Comparison of ENCODE assay signal across 7 mouse cellular contexts in the genomic region with DNA sequence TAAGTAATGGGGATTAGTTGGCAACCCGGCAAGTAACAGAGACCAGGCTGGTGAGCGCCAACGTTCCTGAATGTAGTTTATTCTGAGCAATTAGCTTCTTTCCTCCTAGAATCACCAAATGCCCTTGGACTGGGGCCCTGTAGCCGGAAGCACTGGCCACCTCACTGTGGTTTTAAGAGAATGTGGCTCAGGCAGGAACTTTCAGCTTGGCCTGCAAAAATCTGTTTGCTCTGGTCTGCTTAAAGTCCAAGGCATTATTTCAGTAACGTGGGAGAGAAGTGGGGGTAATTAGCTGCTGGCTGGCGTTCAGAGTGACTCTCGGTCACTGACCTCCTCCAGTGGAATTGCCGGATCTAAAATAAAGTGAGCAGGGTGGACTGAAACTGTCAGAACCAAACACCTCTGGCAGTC. TPM values are rescaled to one million over a fixed set of nuclear protein-coding genes. Genes with fewer than 3 reads are reported as not detected.
A peak's percentile ranks its signal among the peaks of the same experiment; 100 is the strongest.
DNase-seq lines count a peak whose midpoint lies in the region; ATAC-seq and TF ChIP-seq lines count a peak whose summit lies in the region.

No protein-coding gene starts in this region.

- H3K27ac ChIP-seq in thymus, adult 2 months (ENCODE audit: control insufficient read depth, insufficient read depth, low read length): no peak overlapping the region; the same call in 1 of the 2 replicates
- no peak overlapping the region for H3K27ac ChIP-seq in embryonic facial prominence, embryonic 12.5 days
- peak overlapping the region; percentile 93 for H3K27ac ChIP-seq in intestine, embryonic 16.5 days (ENCODE audit: low read length)
- H3K27ac ChIP-seq in liver, adult 2 months (replicated peaks; ENCODE audit: insufficient read depth, low read depth, low read length): peak overlapping the region; percentile 78
- H3K27ac ChIP-seq in olfactory bulb, adult 2 months (ENCODE audit: insufficient read depth, low read depth, low read length): no peak overlapping the region

- WGBS in thymus, adult 2 months: 36% methylated on average over 8 of the region's 8 CpGs
- 21% methylated on average over 8 of the region's 8 CpGs for WGBS in embryonic facial prominence, embryonic 12.5 days
- WGBS in intestine, embryonic 16.5 days: 17% methylated on average over 8 of the region's 8 CpGs
- 3% methylated on average over 8 of the region's 8 CpGs for WGBS in liver, adult 2 months
- WGBS in olfactory bulb, adult 2 months: 13% methylated on average over 8 of the region's 8 CpGs

- peaks cover 8% of the 10 kb centered on the region; the same call in 1 of the 2 replicates for H3K79me2 ChIP-seq in liver, adult 2 months (ENCODE audit: control insufficient read depth, insufficient read depth, low read length)

- no peak for TF ChIP-seq CTCF in thymus, adult 2 months (IDR thresholded peaks at IDR 0.05; ENCODE audit: borderline replicate concordance, control insufficient read depth, extremely low read depth, insufficient read depth, low read length, poor library complexity)
- TF ChIP-seq CTCF in liver, adult 2 months (IDR thresholded peaks at IDR 0.05; ENCODE audit: low read depth, low read length): no peak
- TF ChIP-seq CTCF in olfactory bulb, adult 2 months (IDR thresholded peaks at IDR 0.05; ENCODE audit: insufficient read depth, low read depth, low read length): no peak

- no peaks in the 10 kb centered on the region for H3K27me3 ChIP-seq in thymus, adult 2 months (ENCODE audit: control insufficient read depth, insufficient read depth, low read length)
- H3K27me3 ChIP-seq in embryonic facial prominence, embryonic 12.5 days: no peaks in the 10 kb centered on the region
- H3K27me3 ChIP-seq in intestine, embryonic 16.5 days (replicated peaks; ENCODE audit: control insufficient read depth, insufficient read depth, low read length): no peaks in the 10 kb centered on the region
- no peaks in the 10 kb centered on the region for H3K27me3 ChIP-seq in liver, adult 2 months (ENCODE audit: control insufficient read depth, insufficient read depth, low read length)

- peak overlapping the region; percentile 83 for H3K4me2 ChIP-seq in embryonic facial prominence, embryonic 12.5 days (replicated peaks)
- peak overlapping the region; percentile 64 for H3K4me2 ChIP-seq in intestine, embryonic 16.5 days (ENCODE audit: low read depth, low read length)

- peaks cover 20% of the 10 kb centered on the region for H3K4me1 ChIP-seq in thymus, adult 2 months (replicated peaks; ENCODE audit: control insufficient read depth, insufficient read depth, low read length)
- peaks cover 12% of the 10 kb centered on the region for H3K4me1 ChIP-seq in embryonic facial prominence, embryonic 12.5 days
- peaks cover 22% of the 10 kb centered on the region for H3K4me1 ChIP-seq in intestine, embryonic 16.5 days (ENCODE audit: control insufficient read depth, insufficient read depth, low read length)
- H3K4me1 ChIP-seq in liver, adult 2 months (ENCODE audit: control insufficient read depth, insufficient read depth, low read length): peaks cover 37% of the 10 kb centered on the region
- peaks cover 9% of the 10 kb centered on the region; the same call in 1 of the 2 replicates for H3K4me1 ChIP-seq in olfactory bulb, adult 2 months (ENCODE audit: control insufficient read depth, insufficient read depth, low read length)

- H3K9ac ChIP-seq in embryonic facial prominence, embryonic 12.5 days: peak overlapping the region; percentile 73
- peak overlapping the region; percentile 89 for H3K9ac ChIP-seq in intestine, embryonic 16.5 days (ENCODE audit: low read depth, low read length)
- peak overlapping the region; percentile 85 for H3K9ac ChIP-seq in liver, adult 2 months (ENCODE audit: low read depth, low read length)

- H3K36me3 ChIP-seq in thymus, adult 2 months (ENCODE audit: control insufficient read depth, insufficient read depth, low read length): peaks cover 25% of the 10 kb centered on the region
- H3K36me3 ChIP-seq in embryonic facial prominence, embryonic 12.5 days: peaks cover 39% of the 10 kb centered on the region
- H3K36me3 ChIP-seq in intestine, embryonic 16.5 days (ENCODE audit: control insufficient read depth, insufficient read depth, low read length): peaks cover 25% of the 10 kb centered on the region
- H3K36me3 ChIP-seq in liver, adult 2 months (ENCODE audit: control insufficient read depth, insufficient read depth, low read length): peaks cover 8% of the 10 kb centered on the region; the same call in 1 of the 2 replicates

- ATAC-seq in embryonic facial prominence, embryonic 12.5 days (ENCODE audit: insufficient number of reproducible peaks, insufficient read depth, low FRiP score, low TSS enrichment): no peak
- ATAC-seq in intestine, embryonic 16.5 days: peak; percentile 9

- H3K4me3 ChIP-seq in thymus, adult 2 months (ENCODE audit: control insufficient read depth, insufficient read depth, low read length): peak overlapping the region; percentile 77
- peak overlapping the region; percentile 65 for H3K4me3 ChIP-seq in embryonic facial prominence, embryonic 12.5 days
- H3K4me3 ChIP-seq in intestine, embryonic 16.5 days (ENCODE audit: low read length): peak overlapping the region; percentile 86
- H3K4me3 ChIP-seq in liver, adult 2 months (ENCODE audit: insufficient read depth, low read depth, low read length): peak overlapping the region; percentile 82
- peak overlapping the region; percentile 68 for H3K4me3 ChIP-seq in olfactory bulb, adult 2 months (ENCODE audit: insufficient read depth, low read depth, low read length)

- no peak for TF ChIP-seq POLR2A in thymus, adult 2 months (IDR thresholded peaks at IDR 0.05; ENCODE audit: control insufficient read depth, extremely low read depth, insufficient read depth, low read length, poor library complexity)
- no peak for TF ChIP-seq POLR2A in liver, adult 2 months (IDR thresholded peaks at IDR 0.05; ENCODE audit: extremely low read depth, insufficient read depth, low read length)
- no peak for TF ChIP-seq POLR2A in olfactory bulb, adult 2 months (IDR thresholded peaks at IDR 0.05; ENCODE audit: insufficient read depth, low read depth, low read length)

- no peak for DNase-seq in thymus, adult 2 months
- DNase-seq in thymus, postnatal 4 days: no peak
- DNase-seq in liver, adult 2 months (ENCODE audit: extremely low read depth, low read depth, low spot score): peak; percentile 95
- no peak for DNase-seq in frontal cortex, postnatal 10 days (ENCODE audit: low spot score in 2 of 2)

- no peaks in the 10 kb centered on the region for H3K9me3 ChIP-seq in embryonic facial prominence, embryonic 12.5 days
- H3K9me3 ChIP-seq in intestine, embryonic 16.5 days (ENCODE audit: control insufficient read depth, low read length): no peaks in the 10 kb centered on the region

RNA-seq across cellular contexts. Expression of gene Prkab1, which starts 1.1 kb away (rescaled TPM):
- 102 and 109 TPM in 2 replicates for polyA plus RNA-seq in thymus, adult 2 months (2012; rRNA removed)
- polyA plus RNA-seq in embryonic facial prominence, embryonic 12.5 days (2016; fragmentation: Nextera tagmentation; extraction: Ambion mirVana): 73.2 and 73.7 TPM in 2 replicates
- polyA plus RNA-seq in intestine, embryonic 16.5 days (2015; fragmentation: Nextera tagmentation; extraction: Ambion mirVana): 74.8 and 83.1 TPM in 2 replicates
- 13.6 and 20.2 TPM in 2 replicates for total RNA-seq in liver, adult 2 months (2014; rRNA removed)
- 36.9 and 48.5 TPM in 2 replicates for polyA plus RNA-seq in liver, adult 2 months (2012; rRNA removed)
- polyA plus RNA-seq in olfactory bulb, adult 2 months (2012; ENCODE audit: insufficient read depth, insufficient read length, low replicate concordance, missing spikeins): not detected in 2 replicates

RNA-seq across cellular contexts. Expression of gene Tmem233, which starts 59.8 kb away (rescaled TPM):
- 0.05 TPM in 1 of 2 replicates, not detected in the other for polyA plus RNA-seq in thymus, adult 2 months (2012; rRNA removed)
- polyA plus RNA-seq in embryonic facial prominence, embryonic 12.5 days (2016; fragmentation: Nextera tagmentation; extraction: Ambion mirVana): not detected in 2 replicates
- polyA plus RNA-seq in intestine, embryonic 16.5 days (2015; fragmentation: Nextera tagmentation; extraction: Ambion mirVana): not detected in 2 replicates
- total RNA-seq in liver, adult 2 months (2014; rRNA removed): not detected in 2 replicates
- polyA plus RNA-seq in liver, adult 2 months (2012; rRNA removed): not detected in 2 replicates
- not detected in 2 replicates for polyA plus RNA-seq in olfactory bulb, adult 2 months (2012; ENCODE audit: insufficient read depth, insufficient read length, low replicate concordance, missing spikeins)

Comparison
In these comparisons a context has a peak if more than half of its experiments do, and no peak if none do; other contexts are left out.
1. H3K27ac ChIP-seq: peak in intestine, embryonic 16.5 days (single experiment) and liver, adult 2 months (single experiment); none in thymus, adult 2 months (single experiment), embryonic facial prominence, embryonic 12.5 days (single experiment) and olfactory bulb, adult 2 months (single experiment).
2. Peak in every context shown above with its lines, with median percentiles within 50 percentile points of each other: H3K4me3 ChIP-seq and H3K9ac ChIP-seq.